Mouse (Mus musculus) stomach, postnatal 0 days (tissue): ENCODE data around the gene Ski.

Source experiments
- CTCF ChIP-seq: IDR thresholded peaks from 2 replicates; pipeline ENCODE4 v1.5.1; 2016; ENCODE audit warnings: antibody characterized with exemption, low read depth, mild to moderate bottlenecking, moderate library complexity
- EP300 ChIP-seq: optimal IDR thresholded peaks from 2 replicates; pipeline ENCODE3; 2016; ENCODE audit warnings: antibody characterized with exemption

DNA sequence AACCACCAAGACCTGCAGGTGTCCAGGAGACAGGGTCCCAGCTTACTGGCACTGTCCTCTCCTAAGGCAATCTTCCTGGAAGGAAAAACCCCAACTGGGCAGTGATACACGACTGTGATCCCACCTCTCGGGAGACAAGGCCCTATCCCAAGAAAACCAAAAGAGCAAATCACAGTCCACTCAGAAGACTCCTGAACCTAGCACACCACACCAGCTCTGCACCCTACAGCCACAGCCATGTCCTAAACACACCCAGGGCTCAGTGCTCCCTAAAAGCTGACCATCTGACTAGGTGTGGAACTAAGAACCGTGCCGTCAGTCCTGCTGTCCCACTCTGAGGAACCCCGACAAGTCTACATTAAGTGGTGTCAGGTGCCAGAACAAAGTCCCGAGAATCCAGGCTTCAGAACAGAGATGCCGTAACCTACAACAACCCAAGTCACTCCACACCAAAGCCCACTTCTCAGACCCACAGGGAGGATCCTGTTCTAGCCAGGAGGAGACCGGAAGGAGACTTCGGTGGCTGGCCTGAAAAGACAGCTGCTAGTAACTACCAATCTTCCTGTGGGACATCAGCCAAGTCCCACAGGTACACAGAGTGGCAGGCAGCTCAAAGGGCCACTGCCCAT lies 4.2 kb downstream of the Ski start:
- TF ChIP-seq CTCF: no peak
- no peak for TF ChIP-seq EP300
